Mouse (Mus musculus): ENCODE data around the gene Zfp780b.
"Not testable (repeated sequence)": the region's sequence is repeated elsewhere in the genome, so short reads cannot be mapped to it uniquely, and the experiment has no call there.

The Zfp780b gene

DNA sequence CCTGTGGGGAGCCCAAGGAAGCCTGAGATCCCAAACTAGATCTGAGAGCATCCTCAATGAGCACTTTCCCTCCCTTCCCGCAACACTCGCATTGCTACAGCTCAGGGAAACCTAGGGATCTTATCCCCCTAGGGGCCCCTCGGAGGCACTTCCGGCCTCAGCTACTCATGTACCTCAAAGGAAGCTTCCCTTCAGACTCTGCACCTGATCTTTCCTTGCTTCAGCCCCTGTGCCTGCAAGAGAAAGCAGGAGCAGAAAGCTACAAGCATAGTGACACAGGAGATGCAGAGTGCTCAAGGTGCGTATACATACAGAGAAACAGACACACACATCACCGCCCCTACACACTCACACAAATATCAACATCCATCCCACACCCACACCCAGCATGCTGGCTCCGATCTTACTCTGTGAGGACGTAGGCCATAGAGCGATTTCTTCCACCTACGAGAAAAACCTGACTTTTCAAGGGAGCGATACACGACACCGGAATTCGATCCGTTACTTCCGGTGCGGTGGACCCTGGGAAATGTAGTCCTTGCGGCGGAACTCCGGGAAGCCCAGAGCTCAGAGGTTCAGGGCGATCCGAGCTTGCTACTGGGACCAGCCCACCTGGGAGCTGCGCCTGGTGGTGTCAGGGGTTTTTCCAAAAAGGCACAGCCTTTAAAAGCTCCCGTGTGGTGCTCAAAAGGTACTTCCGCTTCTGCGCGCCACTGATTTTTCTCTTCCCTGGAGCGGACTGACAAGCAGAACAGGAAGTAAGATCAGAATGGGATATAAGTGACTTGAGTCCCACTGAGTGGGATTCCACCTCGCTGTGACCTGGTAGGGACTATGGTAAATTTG, at the start of gene Zfp780b:
Gene Zfp780b (minus strand): TSS at position 489 of the 846 bp plus-strand sequence.
- in situ Hi-C loops (cut with MboI, MseI): no loop called here

DNA sequence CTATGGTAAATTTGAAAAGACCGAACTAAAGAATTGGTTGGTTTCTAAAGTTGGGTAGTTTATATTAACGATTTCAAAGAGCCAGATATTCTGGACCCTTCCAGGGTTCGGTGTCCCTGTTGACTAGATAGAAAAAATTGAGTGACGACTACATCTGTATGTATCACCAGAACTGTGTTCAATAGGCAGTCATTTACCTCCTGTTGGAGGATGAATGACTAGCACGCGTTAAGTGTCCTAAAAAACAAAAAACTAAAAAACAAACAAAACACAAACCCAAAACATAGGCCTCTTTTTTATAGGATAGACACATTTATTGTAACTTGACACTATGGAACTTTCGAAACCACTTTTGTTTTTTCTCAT, 35.5 kb upstream of the Zfp780b start:
- in situ Hi-C loops (cut with MboI, MseI): no loop called here

DNA sequence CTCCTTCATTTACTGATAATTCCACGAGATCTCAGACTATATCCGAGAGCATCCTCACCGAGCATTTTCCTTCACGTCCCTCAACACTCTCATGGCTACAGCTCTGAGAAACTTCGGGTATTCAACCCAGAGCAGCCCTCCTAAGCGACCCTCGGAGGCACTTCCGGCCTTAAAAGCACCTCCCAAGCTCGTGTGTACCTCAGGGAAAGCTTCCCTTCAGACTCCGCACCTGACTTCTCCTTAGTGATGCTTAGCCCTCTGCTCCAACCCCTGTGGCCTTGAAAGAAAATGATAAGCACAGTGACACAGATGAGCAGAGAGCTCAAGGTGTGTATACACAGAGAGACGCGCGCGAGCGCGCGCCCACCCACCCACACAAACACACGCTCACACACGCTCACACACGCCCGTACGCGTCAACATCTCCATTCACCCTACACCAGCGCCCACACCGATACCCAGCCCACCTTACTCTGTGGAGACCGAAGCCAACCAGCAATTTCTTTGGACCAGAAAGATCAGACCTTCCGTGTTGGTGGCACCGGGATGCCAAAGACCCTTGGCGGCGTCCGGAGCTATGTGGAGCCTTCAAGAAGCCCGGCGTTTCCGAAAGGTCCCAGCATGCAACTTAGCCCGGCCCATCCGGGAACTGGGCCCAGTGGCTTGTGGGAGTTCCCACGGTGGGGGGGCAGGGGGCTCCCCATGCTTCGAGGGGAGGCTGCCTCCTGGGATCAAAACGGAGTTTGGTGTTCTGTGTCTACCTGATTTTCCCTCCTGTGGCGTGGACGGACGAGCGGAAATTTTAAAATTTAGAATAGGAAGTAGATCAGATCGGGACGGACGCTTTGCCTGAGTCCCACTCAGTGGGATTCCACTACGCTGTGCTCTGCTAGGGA, 34.8 kb upstream of the Zfp780b start, which contains the start of gene Zfp850:
Gene Zfp850 (minus strand): TSS at position 567 of the 896 bp plus-strand sequence.
- in situ Hi-C loops (cut with MboI, MseI): no loop called here

DNA sequence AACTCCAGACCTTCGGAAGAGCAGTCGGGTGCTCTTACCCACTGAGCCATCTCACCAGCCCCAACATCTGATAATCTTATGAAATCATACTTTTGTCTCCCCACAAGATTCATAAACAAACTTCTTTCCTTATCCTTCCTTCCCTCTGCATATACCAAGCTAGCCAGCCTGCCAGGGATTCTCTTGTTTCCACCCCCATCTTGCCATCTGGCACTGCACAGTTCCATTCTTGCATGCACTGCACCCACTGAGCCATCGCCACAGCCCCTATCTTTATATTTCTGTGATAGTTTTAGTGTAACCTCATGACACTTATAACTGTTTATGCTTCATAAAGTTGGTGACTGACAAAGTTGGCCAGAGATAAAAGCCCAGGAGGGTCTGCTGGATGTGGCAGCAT, 31.3 kb upstream of the Zfp780b start:
- in situ Hi-C loops (cut with MboI, MseI): no loop called here

DNA sequence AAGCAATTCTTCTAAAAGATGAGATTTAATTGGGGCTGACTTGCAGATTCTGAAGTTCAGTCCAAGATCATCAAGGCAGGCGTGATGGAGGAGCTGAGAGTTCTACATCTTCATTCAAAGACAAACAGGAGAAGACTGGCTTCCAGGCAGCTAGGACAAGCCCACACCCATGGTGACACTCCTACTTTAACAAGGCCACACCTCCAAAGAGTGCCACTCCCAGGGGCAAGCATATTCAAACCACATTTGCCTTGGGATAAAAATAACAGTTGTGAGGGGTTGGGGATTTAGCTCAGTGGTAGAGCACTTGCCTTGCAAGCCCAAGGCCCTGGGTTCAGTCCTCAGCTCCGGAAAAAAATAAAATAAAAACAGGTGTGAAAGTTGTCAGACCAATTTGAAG, 3.2 kb upstream of the Zfp780b start:
- in situ Hi-C loops (cut with MboI, MseI): no loop called here

DNA sequence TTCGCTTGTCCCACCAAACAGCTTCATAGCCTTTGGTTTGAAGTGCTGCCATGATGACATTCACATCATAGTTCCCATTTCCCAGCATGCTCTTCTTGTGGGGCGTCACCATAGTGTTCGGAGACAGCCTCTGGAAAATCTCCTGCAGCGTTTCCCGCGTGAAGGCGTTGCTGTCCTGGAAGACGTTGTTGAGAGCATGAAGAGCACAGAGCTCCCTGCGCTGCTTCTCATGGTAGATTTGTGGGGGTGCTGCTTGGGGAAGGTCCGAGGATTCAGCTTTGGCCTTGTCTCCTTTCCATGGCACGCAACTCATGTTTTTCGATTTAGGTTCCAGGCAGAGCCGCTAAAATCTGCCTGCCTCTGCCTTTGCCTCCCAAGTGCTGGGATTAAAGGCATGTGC, 29.5 kb downstream of the Zfp780b start:
- in situ Hi-C loops (cut with MboI, MseI): not testable (repeated sequence)

DNA sequence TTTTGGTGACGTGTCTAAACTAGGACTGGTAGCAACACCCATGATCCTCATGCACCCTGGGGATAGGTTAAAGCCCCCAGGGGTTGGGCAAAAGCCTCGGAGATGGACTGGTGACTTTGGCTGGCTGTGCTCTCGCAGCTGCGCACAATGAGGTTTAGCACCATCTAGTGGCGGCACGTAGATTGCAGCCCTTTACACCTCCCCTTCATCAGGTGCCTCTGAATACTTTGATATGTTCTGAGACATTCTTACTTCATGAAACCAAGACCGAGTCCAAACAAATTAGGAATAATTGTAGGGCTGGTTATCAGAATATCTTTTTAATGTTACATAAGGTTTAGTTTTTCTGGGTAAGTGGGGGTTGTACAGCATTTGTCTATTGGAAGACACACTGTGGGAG, 37.1 kb downstream of the Zfp780b start:
- in situ Hi-C loops (cut with MboI, MseI): not testable (repeated sequence)

DNA sequence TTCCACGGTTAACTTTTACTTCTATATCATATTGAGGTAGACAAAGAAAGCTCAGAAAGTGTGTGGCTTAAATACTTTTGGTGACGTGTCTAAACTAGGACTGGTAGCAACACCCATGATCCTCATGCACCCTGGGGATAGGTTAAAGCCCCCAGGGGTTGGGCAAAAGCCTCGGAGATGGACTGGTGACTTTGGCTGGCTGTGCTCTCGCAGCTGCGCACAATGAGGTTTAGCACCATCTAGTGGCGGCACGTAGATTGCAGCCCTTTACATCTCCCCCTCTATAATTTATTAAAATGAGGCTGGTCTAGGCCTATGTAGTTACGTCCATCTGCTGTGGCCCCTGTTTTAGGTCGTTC, 45.2 kb downstream of the Zfp780b start:
- in situ Hi-C loops (cut with MboI, MseI): not testable (repeated sequence)

DNA sequence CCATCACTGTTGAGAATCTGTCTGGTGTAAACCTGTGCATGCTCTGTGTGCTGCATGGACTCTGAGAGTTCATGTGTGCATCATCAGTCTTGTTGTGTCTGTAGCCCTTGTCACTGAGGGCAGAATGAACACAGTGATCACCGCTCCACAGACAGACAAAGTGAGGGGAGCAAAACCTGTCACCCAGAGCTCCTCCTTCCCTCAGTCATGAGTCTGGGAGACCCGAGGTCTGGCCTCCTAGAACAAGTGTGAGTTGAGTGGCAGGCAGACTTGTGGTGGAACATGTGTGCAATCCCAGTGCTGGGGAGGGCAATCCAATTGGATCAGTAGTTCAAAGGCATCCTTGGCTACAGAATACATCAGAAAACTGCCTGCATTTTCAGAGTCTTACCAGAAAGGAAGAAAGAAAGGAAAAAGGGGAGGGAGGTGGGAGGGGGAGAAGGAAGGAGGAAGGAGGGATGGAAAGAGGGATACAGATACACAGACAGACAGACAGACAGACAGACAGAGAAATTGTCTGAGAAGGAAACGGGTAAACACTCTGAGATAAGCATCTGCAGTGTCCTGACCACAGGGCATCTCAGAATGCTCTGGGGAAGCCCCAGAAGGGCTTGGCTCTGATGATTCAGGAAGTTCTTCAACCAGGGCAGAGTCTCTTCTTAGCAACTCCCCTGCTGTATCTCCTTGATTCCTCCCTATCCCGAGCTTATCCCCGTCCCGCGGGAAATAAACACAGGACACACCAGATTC, 45.7 kb downstream of the Zfp780b start:
- in situ Hi-C loops (cut with MboI, MseI): no loop called here

DNA sequence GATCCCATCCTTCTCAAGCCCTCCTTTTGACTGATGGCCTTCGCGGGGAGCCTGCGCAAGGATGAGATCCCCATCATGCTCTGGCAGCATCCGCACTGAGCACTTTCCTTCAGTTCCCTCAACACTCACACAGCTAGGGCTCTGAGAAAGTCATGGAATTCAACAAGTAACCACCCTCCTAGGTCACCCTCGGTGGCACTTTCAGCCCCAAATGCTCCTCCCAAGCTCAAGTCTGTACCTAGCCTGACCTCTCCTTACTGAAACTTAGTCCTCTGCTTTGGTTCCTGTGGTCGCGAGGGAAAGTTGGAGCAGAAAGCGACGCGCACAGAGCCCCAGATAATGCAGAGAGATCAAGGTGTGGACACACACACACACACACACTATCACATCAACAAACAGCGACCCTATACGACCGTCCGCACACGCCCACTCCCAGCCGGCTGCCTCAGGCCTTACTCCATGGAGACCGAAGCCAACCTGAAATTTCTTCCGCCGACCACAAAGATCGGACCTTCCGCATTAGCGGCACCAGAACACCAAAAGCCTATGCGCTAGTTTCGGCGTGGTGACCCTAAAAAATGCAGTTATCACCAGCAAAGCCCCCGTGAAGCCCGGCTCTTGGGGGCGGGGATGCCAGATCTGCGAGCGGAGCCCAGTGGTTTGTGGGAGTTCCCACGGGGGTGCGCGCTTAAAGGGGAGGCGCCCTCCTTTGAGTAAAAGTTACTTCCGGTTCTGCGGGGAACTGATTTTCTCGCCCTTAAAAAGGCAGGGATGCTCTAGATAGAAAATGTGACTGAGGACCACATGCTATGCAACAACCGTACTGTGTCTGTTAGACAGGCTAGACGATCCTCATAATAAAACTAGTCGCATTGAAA, 49.9 kb downstream of the Zfp780b start, which contains the start of gene Zfp974:
Gene Zfp974 (minus strand): TSS at position 643 of the 878 bp plus-strand sequence.
- in situ Hi-C loops (cut with MboI, MseI): no loop called here

DNA sequence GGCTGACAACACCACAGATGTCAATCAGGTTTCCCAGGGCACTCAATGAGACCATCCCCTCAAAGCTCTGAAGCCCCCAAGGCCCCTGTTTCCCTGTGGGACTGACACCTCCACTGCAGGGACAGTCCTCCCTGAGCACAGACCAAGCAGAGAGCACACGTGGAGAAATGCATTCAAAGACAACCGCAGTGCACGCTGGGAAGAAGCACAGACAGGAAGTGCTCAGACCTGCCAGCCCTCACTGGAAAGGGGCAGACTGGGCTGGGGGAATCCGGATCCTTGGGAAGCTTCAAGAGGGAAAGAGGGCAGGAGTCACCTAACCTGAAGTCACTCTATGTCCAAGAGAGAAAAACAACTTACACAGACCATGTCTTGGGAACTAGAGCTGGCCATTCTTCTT, 51.9 kb downstream of the Zfp780b start:
- in situ Hi-C loops (cut with MboI, MseI): not testable (repeated sequence)

DNA sequence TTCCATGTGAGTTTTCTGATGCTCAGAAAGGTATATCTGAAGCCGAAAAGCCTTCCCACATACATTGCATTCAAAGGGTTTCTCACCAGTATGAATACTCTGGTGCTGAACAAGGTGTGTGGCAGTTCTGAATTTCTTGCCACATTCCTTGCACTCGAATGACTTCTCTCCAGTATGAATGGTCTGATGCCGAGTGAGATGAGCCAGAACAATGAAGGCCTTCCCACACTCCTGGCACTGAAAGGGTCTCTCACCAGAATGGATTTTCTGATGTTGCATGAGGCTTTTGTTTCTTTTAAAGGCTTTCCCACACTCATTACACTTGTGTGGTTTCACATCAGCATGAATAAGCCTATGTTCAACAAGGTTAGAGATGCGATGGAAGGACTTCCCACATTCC, 68.0 kb downstream of the Zfp780b start:
- in situ Hi-C loops (cut with MboI, MseI): not testable (repeated sequence)
